Mouse (Mus musculus): ENCODE results near the gene Antxr2. TPM values are rescaled to one million over a fixed set of nuclear protein-coding genes. Genes with fewer than 3 reads are reported as not detected.

Antxr2 gene
- polyA plus RNA-seq, 1 experiment: 23.1 TPM

DNA sequence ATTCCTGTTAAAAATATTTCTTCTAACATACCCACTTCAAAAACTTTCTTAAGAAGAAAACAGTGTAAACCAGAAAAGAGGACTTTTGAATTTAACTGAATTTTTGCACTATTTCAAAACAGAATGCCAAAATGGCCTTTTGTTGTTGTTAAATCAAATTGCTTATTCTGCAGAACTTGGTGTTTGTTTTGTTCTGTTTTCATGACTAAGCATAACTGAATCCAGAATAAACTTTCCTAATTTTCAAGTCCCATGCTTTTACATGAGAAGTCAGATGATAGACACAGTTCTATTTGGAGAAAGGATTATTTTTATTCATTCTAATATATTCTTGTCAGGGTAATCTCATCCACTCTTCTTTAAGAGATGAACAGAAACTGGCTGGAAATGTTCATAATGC is 64.7 kb downstream of the Antxr2 start:
- H3K79me2 ChIP-seq (ENCODE audit: control insufficient read depth, insufficient read depth): no peaks in the 10 kb centered on the region
- H3K4me3 ChIP-seq: no peak overlapping the region
- H3K4me2 ChIP-seq (ENCODE audit: low read depth): no peak overlapping the region
- H3K27me3 ChIP-seq (ENCODE audit: control insufficient read depth, insufficient read depth, insufficient read length): no peaks in the 10 kb centered on the region
- peaks cover 51% of the 10 kb centered on the region for H3K36me3 ChIP-seq (ENCODE audit: control insufficient read depth, insufficient read depth)
- TF ChIP-seq E2F4 (IDR thresholded peaks at IDR 0.05; ENCODE audit: insufficient read depth) (no peak), TCF3 (IDR thresholded peaks at IDR 0.05; ENCODE audit: insufficient read length, low read depth) (no peak), POLR2A (IDR thresholded peaks at IDR 0.05; ENCODE audit: insufficient read length, low read depth) (no peak), TCF12 (IDR thresholded peaks at IDR 0.05; ENCODE audit: insufficient read depth, poor library complexity, severe bottlenecking) (no peak), REST (IDR thresholded peaks at IDR 0.05; ENCODE audit: insufficient read depth, insufficient read length) (no peak), USF1 (IDR thresholded peaks at IDR 0.05; ENCODE audit: low read depth) (no peak), MAX (IDR thresholded peaks at IDR 0.05; ENCODE audit: low read depth) (no peak), SRF (IDR thresholded peaks at IDR 0.05; ENCODE audit: control insufficient read depth, insufficient read length, low read depth) (no peak), MYOD1 (IDR thresholded peaks at IDR 0.05; ENCODE audit: control insufficient read depth in 1 of 3, insufficient read length in 2 of 3, low read depth in 2 of 3) (no peak), CEBPB (IDR thresholded peaks at IDR 0.05; ENCODE audit: insufficient read depth, poor library complexity, severe bottlenecking) (no peak), POLR2AphosphoS2 (IDR thresholded peaks at IDR 0.05; ENCODE audit: insufficient read length, low read depth) (no peak), MYOG (IDR thresholded peaks at IDR 0.05; ENCODE audit: control insufficient read depth in 1 of 3, insufficient read depth in 1 of 3, insufficient read length in 2 of 3, low read depth in 2 of 3) (no peak)
- H3ac ChIP-seq (ENCODE audit: control insufficient read depth, insufficient read length): no peak overlapping the region

DNA sequence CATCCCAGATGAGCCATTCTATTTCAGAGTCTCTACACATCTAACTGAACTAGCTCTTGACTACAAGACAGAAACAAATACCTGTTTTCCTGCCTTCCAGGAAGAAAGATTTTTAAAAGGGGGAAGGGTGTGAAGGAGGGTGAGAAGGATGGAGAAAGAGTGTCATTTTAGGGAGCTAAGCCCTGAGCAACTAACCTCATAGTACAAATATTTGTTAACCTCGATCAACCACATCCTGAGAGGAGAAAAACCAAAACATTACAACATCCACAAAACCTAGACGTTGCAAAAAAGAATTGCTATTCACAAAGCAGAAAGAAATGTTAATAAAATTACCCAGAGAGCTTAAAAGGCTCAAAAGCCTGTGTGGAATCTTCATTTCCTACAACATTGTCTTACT is 66.4 kb downstream of the Antxr2 start:
- H3K27me3 ChIP-seq (ENCODE audit: control insufficient read depth, insufficient read depth, insufficient read length): no peaks in the 10 kb centered on the region
- H3K36me3 ChIP-seq (ENCODE audit: control insufficient read depth, insufficient read depth): peaks cover 56% of the 10 kb centered on the region
- no peaks in the 10 kb centered on the region for H3K79me2 ChIP-seq (ENCODE audit: control insufficient read depth, insufficient read depth)
- TF ChIP-seq CEBPB (IDR thresholded peaks at IDR 0.05; ENCODE audit: insufficient read depth, poor library complexity, severe bottlenecking) (peak; percentile 33; the same call in 1 of the 2 replicates), REST (IDR thresholded peaks at IDR 0.05; ENCODE audit: insufficient read depth, insufficient read length) (no peak)
- no peak overlapping the region for H3ac ChIP-seq (ENCODE audit: control insufficient read depth, insufficient read length)
- H3K4me2 ChIP-seq (ENCODE audit: low read depth): peak overlapping the region; percentile 31
- no peak overlapping the region for H3K4me3 ChIP-seq

DNA sequence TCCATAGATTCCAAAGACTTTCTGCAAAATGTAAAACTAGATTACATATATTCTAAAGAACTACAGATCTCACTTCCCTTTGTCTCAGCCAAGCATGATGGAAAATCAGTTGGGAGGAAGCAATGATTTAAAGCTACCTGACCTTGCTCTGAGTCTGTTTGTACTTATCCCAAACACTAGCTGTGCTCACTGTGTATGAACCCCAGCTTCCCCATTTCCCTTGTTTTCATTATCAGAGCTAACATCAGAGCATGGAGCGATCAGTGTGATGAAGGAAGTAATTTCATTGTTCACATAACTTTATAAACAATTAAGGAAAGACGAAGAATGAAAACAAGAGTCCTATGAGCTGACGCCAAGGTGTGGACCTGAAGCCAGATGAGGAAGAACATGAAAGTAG is 68.3 kb downstream of the Antxr2 start:
- no peak overlapping the region for H3K4me2 ChIP-seq (ENCODE audit: low read depth)
- H3K27me3 ChIP-seq (ENCODE audit: control insufficient read depth, insufficient read depth, insufficient read length): no peaks in the 10 kb centered on the region
- H3K36me3 ChIP-seq (ENCODE audit: control insufficient read depth, insufficient read depth): peaks cover 71% of the 10 kb centered on the region
- H3K79me2 ChIP-seq (ENCODE audit: control insufficient read depth, insufficient read depth): no peaks in the 10 kb centered on the region
- H3K4me3 ChIP-seq: no peak overlapping the region
- no peak overlapping the region for H3ac ChIP-seq (ENCODE audit: control insufficient read depth, insufficient read length)
- TF ChIP-seq TCF3 (IDR thresholded peaks at IDR 0.05; ENCODE audit: insufficient read length, low read depth): no peak
- TF ChIP-seq E2F4 (IDR thresholded peaks at IDR 0.05; ENCODE audit: insufficient read depth): no peak
- TF ChIP-seq MAX (IDR thresholded peaks at IDR 0.05; ENCODE audit: low read depth): no peak
- no peak for TF ChIP-seq MYOD1 (IDR thresholded peaks at IDR 0.05; ENCODE audit: control insufficient read depth in 1 of 3, insufficient read length in 2 of 3, low read depth in 2 of 3)
- no peak for TF ChIP-seq USF1 (IDR thresholded peaks at IDR 0.05; ENCODE audit: low read depth)
- TF ChIP-seq TCF12 (IDR thresholded peaks at IDR 0.05; ENCODE audit: insufficient read depth, poor library complexity, severe bottlenecking): no peak
- TF ChIP-seq SRF (IDR thresholded peaks at IDR 0.05; ENCODE audit: control insufficient read depth, insufficient read length, low read depth): no peak
- TF ChIP-seq MYOG (IDR thresholded peaks at IDR 0.05; ENCODE audit: control insufficient read depth in 1 of 3, insufficient read depth in 1 of 3, insufficient read length in 2 of 3, low read depth in 2 of 3): no peak
- TF ChIP-seq POLR2A (IDR thresholded peaks at IDR 0.05; ENCODE audit: insufficient read length, low read depth): no peak

- H3K79me2 ChIP-seq (ENCODE audit: control insufficient read depth, insufficient read depth): no peaks in the 10 kb centered on the region
- H3K4me3 ChIP-seq: no peak overlapping the region
- H3ac ChIP-seq (ENCODE audit: control insufficient read depth, insufficient read length): no peak overlapping the region
- H3K4me2 ChIP-seq (ENCODE audit: low read depth): no peak overlapping the region
- TF ChIP-seq MAX (IDR thresholded peaks at IDR 0.05; ENCODE audit: low read depth) (no peak), POLR2A (IDR thresholded peaks at IDR 0.05; ENCODE audit: insufficient read length, low read depth) (no peak), MYOD1 (IDR thresholded peaks at IDR 0.05; ENCODE audit: control insufficient read depth in 1 of 3, insufficient read length in 2 of 3, low read depth in 2 of 3) (no peak), REST (IDR thresholded peaks at IDR 0.05; ENCODE audit: insufficient read depth, insufficient read length) (no peak), MYOG (IDR thresholded peaks at IDR 0.05; ENCODE audit: control insufficient read depth in 1 of 3, insufficient read depth in 1 of 3, insufficient read length in 2 of 3, low read depth in 2 of 3) (no peak), E2F4 (IDR thresholded peaks at IDR 0.05; ENCODE audit: insufficient read depth) (no peak), SRF (IDR thresholded peaks at IDR 0.05; ENCODE audit: control insufficient read depth, insufficient read length, low read depth) (no peak), CEBPB (IDR thresholded peaks at IDR 0.05; ENCODE audit: insufficient read depth, poor library complexity, severe bottlenecking) (no peak), POLR2AphosphoS2 (IDR thresholded peaks at IDR 0.05; ENCODE audit: insufficient read length, low read depth) (no peak), USF1 (IDR thresholded peaks at IDR 0.05; ENCODE audit: low read depth) (no peak), TCF12 (IDR thresholded peaks at IDR 0.05; ENCODE audit: insufficient read depth, poor library complexity, severe bottlenecking) (no peak), TCF3 (IDR thresholded peaks at IDR 0.05; ENCODE audit: insufficient read length, low read depth) (no peak)
- H3K27me3 ChIP-seq (ENCODE audit: control insufficient read depth, insufficient read depth, insufficient read length): no peaks in the 10 kb centered on the region
- peaks cover 71% of the 10 kb centered on the region for H3K36me3 ChIP-seq (ENCODE audit: control insufficient read depth, insufficient read depth)
These were observed 69.1 kb downstream of the Antxr2 start for GRCm38 (mm10) chr5:97961786-97962185.

DNA sequence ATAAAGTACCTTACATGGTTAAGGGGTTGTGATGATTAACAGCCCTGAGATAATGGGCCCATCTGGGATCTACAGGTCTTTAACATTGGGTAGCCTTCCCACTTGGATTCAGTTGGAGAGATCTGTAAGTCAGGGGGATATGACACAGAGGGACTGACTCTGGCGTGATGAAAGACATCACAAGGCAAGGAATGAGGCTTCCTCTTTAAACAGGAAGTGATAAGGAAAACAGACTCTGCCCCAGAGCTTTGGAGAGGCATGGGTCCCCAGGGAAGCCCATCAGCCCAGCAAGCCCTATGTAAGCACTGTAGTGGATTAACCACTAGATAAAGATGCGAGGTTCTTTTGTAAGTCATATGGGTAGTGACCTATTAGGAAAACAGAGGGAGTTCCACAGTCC is 71.2 kb downstream of the Antxr2 start:
- TF ChIP-seq TCF12 (IDR thresholded peaks at IDR 0.05; ENCODE audit: insufficient read depth, poor library complexity, severe bottlenecking): no peak
- no peak for TF ChIP-seq POLR2A (IDR thresholded peaks at IDR 0.05; ENCODE audit: insufficient read length, low read depth)
- no peak for TF ChIP-seq MYOD1 (IDR thresholded peaks at IDR 0.05; ENCODE audit: control insufficient read depth in 1 of 3, insufficient read length in 2 of 3, low read depth in 2 of 3)
- no peak for TF ChIP-seq MAX (IDR thresholded peaks at IDR 0.05; ENCODE audit: low read depth)
- TF ChIP-seq CEBPB (IDR thresholded peaks at IDR 0.05; ENCODE audit: insufficient read depth, poor library complexity, severe bottlenecking): no peak
- TF ChIP-seq E2F4 (IDR thresholded peaks at IDR 0.05; ENCODE audit: insufficient read depth): no peak
- TF ChIP-seq POLR2AphosphoS2 (IDR thresholded peaks at IDR 0.05; ENCODE audit: insufficient read length, low read depth): no peak
- TF ChIP-seq MYOG (IDR thresholded peaks at IDR 0.05; ENCODE audit: control insufficient read depth in 1 of 3, insufficient read depth in 1 of 3, insufficient read length in 2 of 3, low read depth in 2 of 3): no peak
- no peak for TF ChIP-seq USF1 (IDR thresholded peaks at IDR 0.05; ENCODE audit: low read depth)
- no peak for TF ChIP-seq REST (IDR thresholded peaks at IDR 0.05; ENCODE audit: insufficient read depth, insufficient read length)
- TF ChIP-seq TCF3 (IDR thresholded peaks at IDR 0.05; ENCODE audit: insufficient read length, low read depth): no peak
- no peak for TF ChIP-seq SRF (IDR thresholded peaks at IDR 0.05; ENCODE audit: control insufficient read depth, insufficient read length, low read depth)
- no peak overlapping the region for H3K4me3 ChIP-seq
- H3K27me3 ChIP-seq (ENCODE audit: control insufficient read depth, insufficient read depth, insufficient read length): no peaks in the 10 kb centered on the region
- H3ac ChIP-seq (ENCODE audit: control insufficient read depth, insufficient read length): no peak overlapping the region
- no peaks in the 10 kb centered on the region for H3K79me2 ChIP-seq (ENCODE audit: control insufficient read depth, insufficient read depth)
- H3K36me3 ChIP-seq (ENCODE audit: control insufficient read depth, insufficient read depth): peaks cover 69% of the 10 kb centered on the region
- H3K4me2 ChIP-seq (ENCODE audit: low read depth): no peak overlapping the region
